Mouse (Mus musculus) liver, adult 2 months (tissue): ENCODE data around the gene Tnfaip8l1. TPM values are rescaled to one million over a fixed set of nuclear protein-coding genes. Genes with fewer than 3 reads are reported as not detected.

ENCODE experiments used
- DNase-seq: peaks from one replicate; pipeline ENCODE4 v3.0.0-alpha.2; 2011; ENCODE audit warnings: low read depth, low spot score; ENCODE audit errors: extremely low read depth
- H3K27ac ChIP-seq: fragments of 200-500 bp; replicated peaks from 2 replicates; pipeline ENCODE4 v1.5.1; 2012; ENCODE audit warnings: low read depth, mild to moderate bottlenecking, control low read depth, inconsistent platforms, low read length; ENCODE audit not compliant: insufficient read depth
- H3K27me3 ChIP-seq: fragments of 200-500 bp; 2 replicates; pipeline ENCODE4 v1.6.1; 2012; ENCODE audit warnings: mild to moderate bottlenecking, moderate library complexity, low read length, inconsistent platforms; ENCODE audit not compliant: control insufficient read depth, insufficient read depth
- H3K36me3 ChIP-seq: fragments of 200-500 bp; 2 replicates; pipeline ENCODE4 v1.6.1; 2012; ENCODE audit warnings: low read length, inconsistent platforms; ENCODE audit not compliant: control insufficient read depth, insufficient read depth
- H3K4me1 ChIP-seq: fragments of 200-500 bp; 2 replicates; pipeline ENCODE4 v1.6.1; 2011; ENCODE audit warnings: low read length; ENCODE audit not compliant: control insufficient read depth, insufficient read depth
- H3K4me3 ChIP-seq: fragments of 200-500 bp; 2 replicates; pipeline ENCODE4 v1.5.1; 2011; ENCODE audit warnings: low read depth, mild to moderate bottlenecking, control low read depth, low read length, moderate library complexity; ENCODE audit not compliant: insufficient read depth
- H3K79me2 ChIP-seq: fragments of 200-500 bp; 2 replicates; pipeline ENCODE4 v1.6.1; 2012; ENCODE audit warnings: inconsistent platforms, mild to moderate bottlenecking, low read length, moderate library complexity; ENCODE audit not compliant: control insufficient read depth, insufficient read depth
- H3K9ac ChIP-seq: fragments of 200-500 bp; 2 replicates; pipeline ENCODE4 v1.6.1; 2012; ENCODE audit warnings: low read depth, mild to moderate bottlenecking, control low read depth, inconsistent platforms, low read length
- CTCF ChIP-seq: fragments of 200-500 bp; IDR thresholded peaks from 2 replicates; pipeline ENCODE4 v1.5.1; 2011; ENCODE audit warnings: low read depth, low read length, control low read depth
- POLR2A ChIP-seq: fragments of 200-500 bp; IDR thresholded peaks from 2 replicates; pipeline ENCODE4 v1.6.1; 2011; ENCODE audit warnings: low read length, control low read depth; ENCODE audit not compliant: insufficient read depth; ENCODE audit errors: extremely low read depth
- WGBS: fragments of 180-500 bp; shearing (Covaris S2); methylation state at CpG from one replicate; pipeline ENCODE4 v1.1.7; 2018; 5-methylcytosine and 5-hydroxymethylcytosine counted together
- polyA plus RNA-seq: library from polyadenylated mRNA; depleted of rRNA; stranded (reverse); fragments of >200 nt; gene quantifications from 2 replicates; pipeline ENCODE4 v1.2.3, GENCODE M21; 2012; rRNA removed
- total RNA-seq: library from RNA; depleted of rRNA; stranded (reverse); fragments of >200 nt; gene quantifications from 2 replicates; pipeline ENCODE4 v1.2.3, GENCODE M21; 2014; rRNA removed

Gene Tnfaip8l1
- total RNA-seq: 16.2 and 20.9 TPM in 2 replicates
- 21.8 and 25.5 TPM in 2 replicates for polyA plus RNA-seq

GRCm38 (mm10) chr17:56162231-56162774 is at the start of gene Tnfaip8l1:
Tnfaip8l1 (plus strand) TSS chr17:56162477.
- TF ChIP-seq POLR2A: peak; percentile 73; the same call in 1 of the 2 replicates
- no peak for TF ChIP-seq CTCF
- 2% methylated on average over 30 of the region's 30 CpGs for WGBS
- Histone ChIP-seq H3K79me2 (peaks cover 6% of the 10 kb centered on the region), H3K9ac (peak within 1 kb of the TSS; percentile 76), H3K27me3 (no peaks in the 10 kb centered on the region), H3K36me3 (no peaks in the 10 kb centered on the region), H3K27ac (peak within 1 kb of the TSS; percentile 97), H3K4me3 (peak within 1 kb of the TSS; percentile 60), H3K4me1 (peaks cover 17% of the 10 kb centered on the region)
- peak; percentile 88 for DNase-seq

- no peaks in the 10 kb centered on the region for H3K27me3 ChIP-seq
- DNase-seq: peak; percentile 65
- H3K4me1 ChIP-seq: peaks cover 41% of the 10 kb centered on the region
- H3K9ac ChIP-seq: no peak overlapping the region
- peaks cover 6% of the 10 kb centered on the region; the same call in 1 of the 2 replicates for H3K36me3 ChIP-seq
- no peak overlapping the region for H3K27ac ChIP-seq
- no peak overlapping the region for H3K4me3 ChIP-seq
- no peaks in the 10 kb centered on the region for H3K79me2 ChIP-seq
- TF ChIP-seq CTCF: no peak
- no peak for TF ChIP-seq POLR2A
- 54% methylated on average over 3 of the region's 3 CpGs for WGBS
Measured at GRCm38 (mm10) chr17:56112743-56113142, 49.5 kb upstream of the Tnfaip8l1 start.

GRCm38 (mm10) chr17:56116193-56116592 is 46.1 kb upstream of the Tnfaip8l1 start:
- Histone ChIP-seq H3K9ac (peak overlapping the region; percentile 67), H3K27me3 (no peaks in the 10 kb centered on the region), H3K79me2 (peaks cover 5% of the 10 kb centered on the region; the same call in 1 of the 2 replicates), H3K36me3 (peaks cover 6% of the 10 kb centered on the region; the same call in 1 of the 2 replicates), H3K27ac (peak overlapping the region; percentile 85), H3K4me1 (peaks cover 27% of the 10 kb centered on the region), H3K4me3 (peak overlapping the region; percentile 57)
- WGBS: 23% methylated on average over 10 of the region's 10 CpGs
- DNase-seq: peak; percentile 88
- TF ChIP-seq CTCF (no peak), POLR2A (no peak)

GRCm38 (mm10) chr17:56117251-56117710 is 45.0 kb upstream of the Tnfaip8l1 start, which contains the start of gene Plin5:
Plin5 (minus strand) TSS chr17:56117596.
- Histone ChIP-seq H3K4me1 (peaks cover 29% of the 10 kb centered on the region), H3K79me2 (peaks cover 5% of the 10 kb centered on the region; the same call in 1 of the 2 replicates), H3K27ac (peak within 1 kb of the TSS; percentile 85), H3K27me3 (no peaks in the 10 kb centered on the region), H3K36me3 (peaks cover 4% of the 10 kb centered on the region; the same call in 1 of the 2 replicates), H3K4me3 (peak within 1 kb of the TSS; percentile 57), H3K9ac (peak within 1 kb of the TSS; percentile 67)
- DNase-seq: peak; percentile 89
- TF ChIP-seq CTCF (no peak), POLR2A (peak; percentile 95)
- WGBS: 4% methylated on average over 27 of the region's 27 CpGs

- peaks cover 4% of the 10 kb centered on the region; the same call in 1 of the 2 replicates for H3K36me3 ChIP-seq
- TF ChIP-seq POLR2A: no peak
- H3K4me3 ChIP-seq: peak overlapping the region; percentile 86
- peaks cover 25% of the 10 kb centered on the region for H3K4me1 ChIP-seq
- H3K27me3 ChIP-seq: no peaks in the 10 kb centered on the region
- 30% methylated on average over 12 of the region's 12 CpGs for WGBS
- DNase-seq: peak; percentile 77
- H3K79me2 ChIP-seq: peaks cover 10% of the 10 kb centered on the region; the same call in 1 of the 2 replicates
- peak overlapping the region; percentile 95 for H3K27ac ChIP-seq
- H3K9ac ChIP-seq: peak overlapping the region; percentile 92
Measured at GRCm38 (mm10) chr17:56119431-56119830, 42.8 kb upstream of the Tnfaip8l1 start.
